In genomic region chr16:91452363-91452896, GRCm38 (mm10) we compare ENCODE assay signal across 8 mouse cellular contexts. TPM values are rescaled to one million over a fixed set of nuclear protein-coding genes. Genes with fewer than 3 reads are reported as not detected.
DNase-seq lines count a peak whose midpoint lies in the region; ATAC-seq lines count a peak whose summit lies in the region.

No protein-coding gene starts in this region.

- H3K4me1 ChIP-seq in lung, embryonic 16.5 days (replicated peaks; ENCODE audit: control insufficient read depth, insufficient read depth, low read length), result peaks cover 19% of the 10 kb centered on the region
- no peaks in the 10 kb centered on the region for H3K4me1 ChIP-seq in neural tube, embryonic 15.5 days

- 18% methylated on average over 6 of the region's 6 CpGs for WGBS in lung, embryonic 16.5 days
- WGBS in neural tube, embryonic 15.5 days, result 79% methylated on average over 6 of the region's 6 CpGs

- H3K9me3 ChIP-seq in lung, embryonic 16.5 days (ENCODE audit: control insufficient read depth, low read length), result no peaks in the 10 kb centered on the region
- H3K9me3 ChIP-seq in neural tube, embryonic 15.5 days (replicated peaks), result no peaks in the 10 kb centered on the region

- peak; percentile 82 for DNase-seq in adrenal gland, adult 2 months
- no peak for DNase-seq in adrenal gland, postnatal 4 days (ENCODE audit: low spot score in 2 of 2)
- peak; percentile 73 for DNase-seq in heart, adult 9 months (ENCODE audit: low spot score in 2 of 2)
- no peak for DNase-seq in cerebellum, adult 9-11 months
- no peak for DNase-seq in cerebellum, adult 11-12 months

- no peak overlapping the region for H3K4me2 ChIP-seq in lung, embryonic 16.5 days (ENCODE audit: low read depth, low read length)
- H3K4me2 ChIP-seq in neural tube, embryonic 15.5 days, result no peak overlapping the region

- H3K36me3 ChIP-seq in lung, embryonic 16.5 days (ENCODE audit: control insufficient read depth, insufficient read depth, low read length), result no peaks in the 10 kb centered on the region
- H3K36me3 ChIP-seq in neural tube, embryonic 15.5 days, result no peaks in the 10 kb centered on the region

- H3K9ac ChIP-seq in lung, embryonic 16.5 days (ENCODE audit: low read length), result no peak overlapping the region
- no peak overlapping the region for H3K9ac ChIP-seq in neural tube, embryonic 15.5 days (replicated peaks)

- peak; percentile 54 for ATAC-seq in CD4-positive, CD25-positive, alpha-beta regulatory T cell, adult 4 months
- peak; percentile 69 for ATAC-seq in lung, embryonic 16.5 days (ENCODE audit: low read depth)
- ATAC-seq in neural tube, embryonic 15.5 days (ENCODE audit: low FRiP score), result no peak

- H3K4me3 ChIP-seq in lung, embryonic 16.5 days (ENCODE audit: low read length), result no peak overlapping the region
- H3K4me3 ChIP-seq in neural tube, embryonic 15.5 days (replicated peaks), result no peak overlapping the region

- H3K27me3 ChIP-seq in lung, embryonic 16.5 days (ENCODE audit: control insufficient read depth, insufficient read depth, low read depth, low read length), result no peaks in the 10 kb centered on the region
- H3K27me3 ChIP-seq in neural tube, embryonic 15.5 days (replicated peaks), result no peaks in the 10 kb centered on the region

- H3K27ac ChIP-seq in lung, embryonic 16.5 days (ENCODE audit: low read length), result peak overlapping the region; percentile 53
- H3K27ac ChIP-seq in neural tube, embryonic 15.5 days (replicated peaks), result no peak overlapping the region

RNA-seq across cellular contexts. Expression of gene Ifnar1, which starts 32.6 kb away (rescaled TPM):
- total RNA-seq in adrenal gland, adult 2 months (2021), result 10 to 100 TPM; 66.1 to 71.3 TPM
- polyA plus RNA-seq in adrenal gland, adult 2 months (2012; rRNA removed), result 10.9 and 11.3 TPM in 2 replicates
- total RNA-seq in adrenal gland, postnatal 4 days (2021), result 10 to 100 TPM; 87.7 to 92.9 TPM
- 100 to 1,000 TPM in 1 of 2 experiments, 10 to 100 TPM in 1; 86.0 to 120 TPM for polyA plus RNA-seq in CD4-positive, CD25-positive, alpha-beta regulatory T cell, adult 4 months (2017; shearing (Covaris generic))
- 65.0 and 69.3 TPM in 2 replicates for polyA plus RNA-seq in lung, embryonic 16.5 days (2015; fragmentation: Nextera tagmentation; extraction: Ambion mirVana)
- 45.3 and 46.8 TPM in 2 replicates for polyA plus RNA-seq in neural tube, embryonic 15.5 days (2015; fragmentation: Nextera tagmentation; extraction: Ambion mirVana)

RNA-seq across cellular contexts. Expression of gene Il10rb, which starts 46.5 kb away (rescaled TPM):
- 100 to 1,000 TPM; 255 to 258 TPM for total RNA-seq in adrenal gland, adult 2 months (2021)
- polyA plus RNA-seq in adrenal gland, adult 2 months (2012; rRNA removed), result 97.1 and 107 TPM in 2 replicates
- 100 to 1,000 TPM; 115 to 126 TPM for total RNA-seq in adrenal gland, postnatal 4 days (2021)
- 100 to 1,000 TPM; 131 to 143 TPM for polyA plus RNA-seq in CD4-positive, CD25-positive, alpha-beta regulatory T cell, adult 4 months (2017; shearing (Covaris generic))
- 56.8 and 61.5 TPM in 2 replicates for polyA plus RNA-seq in lung, embryonic 16.5 days (2015; fragmentation: Nextera tagmentation; extraction: Ambion mirVana)
- polyA plus RNA-seq in neural tube, embryonic 15.5 days (2015; fragmentation: Nextera tagmentation; extraction: Ambion mirVana), result 14.4 and 26.5 TPM in 2 replicates

Comparison
In these comparisons a context has a peak if more than half of its experiments do, and no peak if none do; other contexts are left out.
1. DNase-seq: peak in adrenal gland, adult 2 months (single experiment) and heart, adult 9 months (2 of 2); none in adrenal gland, postnatal 4 days (0 of 2), cerebellum, adult 9-11 months (single experiment) and cerebellum, adult 11-12 months (single experiment).